Mouse (Mus musculus) G1E (cell line): Measurements from ENCODE around the gene Nmnat3.

ENCODE experiments used
- CTCF ChIP-seq: IDR thresholded peaks from 2 replicates; pipeline ENCODE4 v1.5.1; 2012; ENCODE audit warnings: low read depth, low read length, inconsistent platforms, mixed read lengths
- GATA1 ChIP-seq: IDR thresholded peaks from 2 replicates; pipeline ENCODE4 v1.6.1; 2012; ENCODE audit warnings: borderline replicate concordance, low read length, inconsistent platforms, mixed read lengths
- POLR2AphosphoS5 ChIP-seq: IDR thresholded peaks from 2 replicates; pipeline ENCODE4 v1.6.1; 2012; ENCODE audit warnings: low read depth, low read length, inconsistent platforms; ENCODE audit not compliant: insufficient replicate concordance
- TAL1 ChIP-seq: conservative IDR thresholded peaks from 2 replicates; pipeline ENCODE4 v1.6.1; 2012; ENCODE audit warnings: low read depth, low read length, inconsistent platforms, mixed read lengths

- no peak for TF ChIP-seq CTCF
- no peak for TF ChIP-seq GATA1
- no peak for TF ChIP-seq TAL1
- no peak for TF ChIP-seq POLR2AphosphoS5
These were observed 145.8 kb downstream of the Nmnat3 start for GRCm38 (mm10) chr9:98433021-98433420.
